Mouse (Mus musculus): Measurements from ENCODE around the gene Lrfn3.

The Lrfn3 gene

DNA sequence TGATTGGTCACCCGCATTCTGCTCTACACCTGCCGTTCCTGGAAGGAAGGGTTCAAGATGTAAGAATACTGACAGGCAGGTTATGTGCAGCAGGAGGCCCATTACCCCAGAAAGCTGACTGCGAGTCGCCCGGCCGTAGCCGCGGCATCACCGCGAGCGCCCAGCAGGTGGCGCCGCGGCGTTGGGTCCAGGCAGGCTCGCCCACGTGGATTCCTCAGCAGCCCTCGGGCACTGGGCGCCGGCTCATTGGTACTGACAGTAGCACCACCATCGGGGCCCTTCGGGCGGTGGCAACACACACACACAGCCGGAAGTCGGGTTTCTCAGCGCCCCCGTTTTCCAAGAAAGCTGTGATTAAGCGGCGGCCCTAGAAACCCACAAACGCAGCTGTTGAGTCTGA lies 14.7 kb downstream of the Lrfn3 start:
- CTCF ChIA-PET = interaction anchor here (0.7 kb wide), 1 partner anchor 788 kb away, joined by 3 read pairs; no protein-coding TSS in a partner anchor

DNA sequence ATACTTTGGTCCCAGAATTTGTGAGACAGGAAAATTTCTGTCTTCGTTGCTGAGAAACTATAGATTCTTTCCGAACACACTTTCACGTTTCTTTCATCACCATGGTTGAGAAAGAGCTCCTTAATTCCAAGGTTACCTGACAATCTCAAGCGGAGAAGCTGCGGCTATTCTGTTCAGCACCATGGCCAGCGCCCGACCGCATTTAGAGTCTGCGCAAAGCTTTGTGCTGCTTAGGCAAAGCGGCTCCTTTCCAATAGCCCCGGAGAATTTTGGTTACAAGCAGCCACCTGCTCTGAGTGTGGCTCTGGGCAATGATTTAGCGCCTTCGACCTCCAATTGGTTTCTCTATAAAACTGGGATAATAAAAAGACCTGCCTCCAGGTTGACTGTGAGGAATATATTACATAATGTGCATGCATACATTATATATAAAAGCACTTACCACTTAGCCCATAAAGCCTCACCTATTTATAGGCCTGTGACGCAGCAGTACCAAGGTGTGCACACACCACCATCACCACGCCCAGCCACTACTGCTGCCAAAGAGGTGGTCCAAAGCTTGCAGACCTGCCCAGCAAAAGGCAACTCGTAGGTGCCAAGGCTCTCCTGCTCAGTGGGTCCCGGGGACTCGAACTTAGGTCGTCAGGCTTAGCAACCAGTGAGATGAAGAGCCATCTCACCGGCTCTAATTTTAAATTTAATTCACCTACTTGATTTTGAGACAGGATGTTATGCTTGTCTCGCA lies 15.8 kb downstream of the Lrfn3 start:
- CTCF ChIA-PET = interaction anchor here (0.6 kb wide), 1 partner anchor 204 kb away, joined by 4 read pairs; no protein-coding TSS in a partner anchor

DNA sequence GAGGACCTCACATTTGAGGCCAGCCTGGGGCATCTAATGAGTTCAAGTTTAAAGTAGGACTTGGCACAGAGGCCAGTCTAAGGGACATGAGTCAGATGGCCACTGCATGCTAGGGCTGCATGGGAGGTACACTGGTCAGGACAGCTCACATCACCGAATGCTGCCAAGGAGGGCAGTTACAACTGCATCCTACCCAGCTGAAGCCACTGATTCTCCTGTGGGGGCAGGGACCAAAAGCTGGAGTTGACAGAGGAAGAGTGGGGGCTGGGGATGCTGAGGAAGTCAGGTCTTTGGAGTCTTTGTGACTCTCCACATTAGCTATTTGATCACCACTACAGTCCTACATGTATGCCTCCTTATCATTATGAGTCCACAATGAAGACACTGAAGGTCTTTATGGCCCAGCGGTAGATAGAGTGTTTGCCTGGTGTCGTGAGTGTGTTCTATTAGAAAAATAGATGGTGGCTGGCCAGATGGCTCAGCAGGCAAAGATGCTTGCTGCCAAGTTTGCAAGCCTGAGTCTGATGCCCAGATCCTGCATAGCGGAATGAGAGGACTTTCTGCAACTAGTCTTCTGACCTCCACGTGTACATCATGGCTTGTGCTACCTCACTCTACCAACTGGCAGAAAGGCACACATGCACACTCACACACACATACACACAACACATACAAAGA lies 23.0 kb downstream of the Lrfn3 start:
- CTCF ChIA-PET = no interaction called here

DNA sequence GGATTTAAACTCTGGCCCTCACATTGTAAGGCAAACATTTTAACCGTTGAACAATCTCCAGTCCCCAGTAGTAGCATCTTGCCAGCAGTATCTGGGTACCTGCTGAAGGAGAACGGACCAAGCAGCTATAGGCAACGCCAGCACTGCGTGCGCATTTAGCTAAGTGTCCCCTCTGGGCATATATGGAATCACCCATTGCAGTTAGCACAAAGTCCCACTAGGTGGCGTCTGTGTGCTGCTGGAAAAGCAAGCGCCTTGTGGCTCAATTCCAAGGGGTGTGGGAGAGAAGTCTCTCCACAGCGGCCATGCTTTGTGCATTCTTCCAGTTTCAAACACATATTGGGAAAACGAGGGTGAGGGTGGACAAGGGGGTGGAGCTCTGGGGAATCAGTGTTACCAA lies 26.2 kb downstream of the Lrfn3 start:
- CTCF ChIA-PET = interaction anchor here (0.6 kb wide), 1 partner anchor 55 kb away, joined by 7 read pairs; no protein-coding TSS in a partner anchor

DNA sequence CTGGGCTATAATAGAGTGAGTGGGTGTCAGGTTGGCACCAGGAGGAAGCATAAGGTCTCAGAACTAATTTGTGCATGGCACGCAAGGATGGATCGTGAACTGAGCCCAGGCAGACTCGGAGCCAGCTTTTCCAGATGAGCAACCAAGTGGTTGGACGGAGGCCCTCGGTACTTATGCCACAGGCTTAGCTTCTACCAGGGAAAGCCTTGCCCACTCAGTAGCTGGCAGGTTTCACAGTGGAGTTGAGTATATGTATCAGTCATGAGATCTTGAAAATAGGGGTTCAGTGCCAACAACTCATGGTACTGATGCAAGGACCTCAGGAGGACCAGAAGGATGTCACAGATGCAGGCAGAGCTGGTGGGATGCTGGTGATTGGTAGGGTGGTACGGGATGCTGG lies 26.9 kb downstream of the Lrfn3 start:
- CTCF ChIA-PET = interaction anchor here (0.6 kb wide), 1 partner anchor 54 kb away, joined by 7 read pairs; no protein-coding TSS in a partner anchor

DNA sequence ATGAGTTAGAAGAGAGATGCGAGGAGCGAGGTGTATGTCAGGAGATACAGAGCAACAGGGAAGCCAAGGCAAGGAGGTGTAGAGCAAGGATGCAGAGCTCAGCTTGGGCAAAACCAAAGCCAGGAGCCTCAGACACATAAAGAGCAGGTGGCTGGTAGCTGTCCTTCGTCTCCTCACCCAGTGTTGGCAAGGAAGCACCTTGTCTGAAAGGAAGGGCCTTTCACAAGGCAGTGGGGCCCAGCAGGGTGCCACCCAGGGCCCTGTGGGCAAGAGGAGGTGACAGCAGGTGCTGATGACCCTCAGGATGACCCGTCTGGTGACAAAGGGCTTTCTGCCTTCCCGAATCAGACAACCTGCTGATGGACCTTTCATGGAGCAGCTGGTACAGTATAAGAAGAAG lies 28.0 kb downstream of the Lrfn3 start:
- CTCF ChIA-PET = no interaction called here

DNA sequence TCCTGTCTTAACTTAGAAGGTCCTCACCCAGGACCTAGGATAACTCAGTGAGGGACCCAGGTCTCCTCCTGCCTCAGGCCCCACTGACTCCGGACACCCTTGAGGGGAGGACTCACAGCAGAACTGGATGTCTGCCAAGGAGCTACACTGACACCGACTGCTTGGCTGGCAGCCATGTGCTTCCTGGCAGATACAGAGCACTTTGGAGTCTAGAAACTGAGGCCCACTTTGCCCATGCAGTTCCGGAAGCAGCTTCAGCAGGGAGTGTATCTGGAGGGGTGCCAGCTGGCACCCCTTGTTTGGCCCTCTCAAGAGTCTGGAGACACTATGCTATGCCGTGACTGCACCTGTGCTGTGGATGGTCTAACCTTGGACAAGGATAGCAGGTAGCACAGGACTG lies 29.1 kb downstream of the Lrfn3 start:
- CTCF ChIA-PET = interaction anchor here (0.6 kb wide), 1 partner anchor 159 kb away, joined by 3 read pairs; no protein-coding TSS in a partner anchor

DNA sequence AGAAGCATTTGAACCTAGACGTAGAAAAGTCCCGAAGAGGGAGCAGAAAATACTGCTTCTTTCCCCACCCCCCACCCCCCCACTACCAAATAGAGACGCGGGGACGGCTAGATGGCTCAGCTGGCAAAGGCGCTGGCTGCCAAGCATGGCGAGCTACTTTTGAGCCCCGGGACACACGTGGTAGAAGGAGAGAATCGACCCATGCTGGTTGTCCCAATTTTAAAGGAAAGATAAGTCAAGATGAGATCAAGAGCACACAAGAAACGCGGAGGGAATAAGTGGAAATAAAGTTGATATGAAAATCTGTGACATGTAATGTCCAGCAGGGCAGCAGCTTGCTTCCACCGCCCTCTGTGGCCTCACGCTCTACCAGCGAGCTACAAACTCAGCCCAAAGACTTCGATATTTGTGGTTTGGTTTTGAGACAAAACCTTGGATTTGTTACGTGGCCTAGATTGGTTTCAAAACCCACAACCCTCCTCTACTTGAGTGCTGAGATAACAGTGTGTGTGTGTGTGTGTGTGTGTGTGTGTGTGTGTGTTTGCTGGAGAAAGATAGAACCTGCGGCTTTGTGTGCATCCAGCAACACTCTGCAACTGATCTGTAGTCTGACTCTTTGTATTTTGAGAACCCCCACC lies 29.8 kb downstream of the Lrfn3 start:
- CTCF ChIA-PET = interaction anchor here (0.6 to 1.0 kb wide), 4 partner anchors 12 to 499 kb away, joined by 3 to 6 read pairs (median 5); no protein-coding TSS in a partner anchor

DNA sequence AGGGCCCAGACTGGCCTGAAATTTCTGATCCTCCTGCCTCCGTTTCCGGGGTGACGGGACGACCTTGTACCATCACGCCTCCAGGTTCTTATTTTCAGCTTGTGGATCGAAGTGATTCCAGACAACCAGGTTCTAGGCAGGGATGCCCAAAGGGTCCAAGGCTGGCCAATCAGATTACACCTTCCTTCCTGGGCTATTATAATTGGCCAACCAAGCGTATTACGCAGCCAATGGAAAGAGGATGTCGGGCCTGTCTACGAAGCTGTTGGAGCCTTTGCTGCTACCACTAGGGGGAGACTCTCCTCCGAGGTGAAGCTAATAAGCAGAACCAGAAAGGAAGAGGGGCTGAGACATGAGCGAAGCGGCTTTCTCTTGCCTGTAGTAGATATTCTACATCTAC lies 30.7 kb downstream of the Lrfn3 start:
- CTCF ChIA-PET = interaction anchor here (0.6 to 1.0 kb wide), 2 partner anchors 13 to 315 kb away, joined by 5 to 6 read pairs; no protein-coding TSS in a partner anchor

DNA sequence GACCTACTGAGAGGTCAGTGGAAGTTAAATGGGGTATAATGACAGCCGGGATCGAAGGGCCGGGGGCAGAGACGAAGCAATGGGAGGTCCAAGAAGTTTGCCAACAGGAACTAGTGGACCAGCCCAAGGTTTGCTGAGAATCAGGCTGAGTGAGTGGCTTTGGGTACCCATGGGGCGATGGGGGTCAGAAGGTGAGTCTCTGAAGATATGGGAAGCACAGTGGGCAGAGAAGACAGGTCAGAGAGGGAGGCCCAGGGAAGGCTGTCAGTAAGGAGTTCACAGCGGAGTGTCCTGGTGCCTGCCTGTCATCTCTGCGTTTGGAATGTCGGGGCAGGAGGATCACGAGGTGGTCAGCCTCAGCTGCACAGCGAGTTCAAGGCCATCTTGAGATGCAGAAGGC lies 34.2 kb downstream of the Lrfn3 start:
- CTCF ChIA-PET = no interaction called here

DNA sequence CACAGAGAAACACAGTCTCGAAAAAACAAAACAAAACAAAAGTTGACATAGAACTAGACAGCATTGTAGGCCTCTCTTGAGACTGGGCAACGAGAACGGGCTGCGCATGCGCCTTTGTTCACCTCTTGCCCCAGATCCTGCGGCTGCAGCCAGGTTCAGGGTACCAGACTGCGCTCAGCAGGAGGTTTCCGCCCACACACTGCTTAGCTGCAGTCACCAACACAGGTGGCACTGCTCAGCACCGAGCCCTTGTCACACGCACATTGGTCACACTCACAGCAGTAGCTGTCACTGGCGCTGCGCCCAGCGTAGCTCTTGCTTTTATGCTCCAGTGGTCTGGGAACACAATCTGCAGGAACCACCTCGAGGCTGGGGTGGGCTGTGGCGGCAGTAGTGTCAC lies 35.4 kb downstream of the Lrfn3 start:
- CTCF ChIA-PET = interaction anchor here (0.6 kb wide), 1 partner anchor 948 kb away, joined by 3 read pairs; no protein-coding TSS in a partner anchor

DNA sequence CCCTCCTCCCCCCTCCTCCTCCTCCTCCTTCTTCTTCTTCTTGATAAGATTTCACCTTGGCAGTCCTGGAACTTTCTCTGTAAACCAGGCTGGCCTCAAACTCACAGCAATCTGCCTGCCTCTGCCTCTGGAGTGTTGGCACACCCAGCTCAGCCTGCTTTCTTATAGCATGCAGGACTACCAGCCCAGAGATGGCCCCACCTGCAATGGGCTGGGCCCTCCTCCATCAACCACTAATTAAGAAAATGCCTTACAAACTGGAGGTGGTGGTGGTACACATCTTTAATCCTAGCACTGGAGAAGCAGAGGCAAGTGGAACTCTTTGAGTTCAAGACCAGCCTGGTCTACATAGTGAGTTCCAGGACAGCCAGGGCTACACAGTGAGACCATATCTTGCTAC lies 36.1 kb downstream of the Lrfn3 start:
- CTCF ChIA-PET = no interaction called here

DNA sequence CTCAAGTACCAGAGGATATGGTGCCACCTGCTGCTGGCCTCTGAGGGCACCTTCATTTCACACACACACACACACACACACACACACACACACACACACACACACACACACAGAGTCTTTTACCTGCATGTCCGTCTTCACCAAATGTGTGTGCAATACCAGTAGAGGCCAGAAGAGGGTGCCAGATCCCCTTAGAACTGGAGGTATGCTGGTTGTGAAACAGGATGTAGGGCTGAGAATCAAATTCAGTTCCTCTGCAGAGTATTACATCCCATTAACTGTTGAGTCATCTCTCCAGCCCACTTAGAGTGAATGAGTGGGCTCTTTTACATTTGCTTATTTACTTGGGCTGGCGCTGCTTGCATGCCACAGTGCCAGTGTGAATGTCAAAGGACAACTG lies 37.2 kb downstream of the Lrfn3 start:
- CTCF ChIA-PET = no interaction called here

DNA sequence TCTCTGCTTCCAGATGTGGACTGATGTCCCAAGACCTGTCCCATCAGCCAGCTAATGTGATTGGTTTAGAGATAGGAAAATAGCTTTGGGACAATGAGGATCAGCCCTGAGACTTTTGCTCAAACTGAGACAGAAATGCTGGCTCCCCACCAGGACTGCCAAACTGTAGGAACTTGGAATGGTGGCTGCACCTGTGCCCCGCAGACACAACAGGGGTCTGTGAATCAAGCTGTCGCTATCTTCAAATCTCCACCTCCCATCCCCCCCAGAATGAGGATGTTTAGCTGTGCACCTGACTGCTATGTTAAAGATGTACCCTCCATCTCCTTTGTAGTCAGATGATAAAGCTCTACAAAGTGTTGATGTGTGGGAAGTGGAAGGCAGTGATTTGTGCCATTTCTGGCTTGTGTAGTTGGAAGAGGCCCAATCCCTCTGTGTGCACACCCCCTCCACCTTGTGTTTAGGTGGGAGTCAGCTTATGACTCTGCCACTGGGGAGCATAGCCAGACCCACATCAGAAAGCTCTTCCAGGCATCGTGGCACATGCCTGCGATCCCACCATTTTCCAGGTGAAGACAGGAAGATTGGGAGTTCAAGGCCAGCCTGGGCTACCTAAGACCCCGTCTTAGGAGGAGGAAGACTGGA lies 38.1 kb downstream of the Lrfn3 start:
- CTCF ChIA-PET = interaction anchor here (0.6 kb wide), 1 partner anchor 109 kb away, joined by 3 read pairs; no protein-coding TSS in a partner anchor

DNA sequence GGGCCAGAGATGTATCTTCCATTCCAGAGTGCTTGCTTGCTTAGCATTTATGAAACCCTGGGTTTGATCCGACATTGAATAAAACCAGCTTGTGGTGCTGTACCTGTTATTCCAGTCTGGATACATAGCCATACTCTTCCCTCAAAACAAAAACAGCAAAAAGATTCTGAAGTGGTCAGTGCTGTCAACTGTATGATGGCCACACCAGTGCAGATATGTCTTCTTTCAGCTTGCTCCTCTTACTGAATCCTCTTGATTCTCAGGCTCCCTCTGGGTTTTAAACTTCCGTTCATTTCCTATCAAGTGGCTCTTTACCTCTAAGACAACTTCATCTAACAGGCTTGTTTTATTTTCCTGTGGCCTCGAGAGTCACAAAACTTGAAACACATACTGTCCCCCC lies 38.8 kb downstream of the Lrfn3 start, which contains the start of gene Sdhaf1:
Gene Sdhaf1, minus strand, starts transcription at position 101 of the 400 bp plus-strand sequence.
- CTCF ChIA-PET = interaction anchor here (0.6 kb wide), 1 partner anchor 110 kb away, joined by 3 read pairs; no protein-coding TSS in a partner anchor

DNA sequence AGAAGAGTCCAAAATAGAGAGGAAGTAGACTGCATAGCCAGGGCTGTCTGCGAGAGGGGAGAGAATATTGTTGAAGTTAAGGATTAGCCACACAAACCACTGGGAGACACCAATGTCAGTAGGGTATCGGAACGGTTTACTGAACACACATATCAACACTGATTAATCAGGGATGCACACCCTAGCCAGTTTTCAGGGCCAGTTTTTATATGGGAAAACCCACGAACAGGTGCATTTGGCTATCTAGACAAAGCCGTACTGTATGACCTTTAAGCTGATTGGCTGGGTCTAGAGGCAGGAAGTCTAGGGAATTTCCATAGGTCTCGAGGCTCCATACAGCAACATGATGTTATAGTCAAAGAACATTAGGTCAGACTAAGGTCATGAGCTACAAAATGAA lies 39.7 kb downstream of the Lrfn3 start:
- CTCF ChIA-PET = interaction anchor here (2.0 kb wide), 1 partner anchor 13 kb away, joined by 7 read pairs; no protein-coding TSS in a partner anchor

DNA sequence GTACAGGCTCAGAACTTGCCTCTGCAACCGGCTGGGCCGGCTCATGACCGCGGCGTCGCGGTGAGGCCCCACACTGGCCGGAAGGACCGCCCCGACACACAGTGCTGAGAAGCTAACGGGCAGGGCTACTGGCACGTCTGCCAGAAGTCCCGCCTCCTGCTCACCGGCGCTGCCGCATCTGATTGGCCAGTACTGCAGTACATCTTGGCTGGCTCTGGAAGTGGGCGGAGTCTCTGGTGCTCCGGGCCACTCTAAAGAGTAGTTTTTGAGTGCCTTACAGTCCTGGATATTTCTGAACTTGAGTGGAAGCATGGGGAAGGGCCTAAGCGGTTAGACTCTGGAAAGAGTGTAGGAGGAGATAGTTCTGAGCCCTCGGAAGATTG lies 40.3 kb downstream of the Lrfn3 start:
- CTCF ChIA-PET = interaction anchor here (2.0 kb wide), 1 partner anchor 13 kb away, joined by 7 read pairs; no protein-coding TSS in a partner anchor

DNA sequence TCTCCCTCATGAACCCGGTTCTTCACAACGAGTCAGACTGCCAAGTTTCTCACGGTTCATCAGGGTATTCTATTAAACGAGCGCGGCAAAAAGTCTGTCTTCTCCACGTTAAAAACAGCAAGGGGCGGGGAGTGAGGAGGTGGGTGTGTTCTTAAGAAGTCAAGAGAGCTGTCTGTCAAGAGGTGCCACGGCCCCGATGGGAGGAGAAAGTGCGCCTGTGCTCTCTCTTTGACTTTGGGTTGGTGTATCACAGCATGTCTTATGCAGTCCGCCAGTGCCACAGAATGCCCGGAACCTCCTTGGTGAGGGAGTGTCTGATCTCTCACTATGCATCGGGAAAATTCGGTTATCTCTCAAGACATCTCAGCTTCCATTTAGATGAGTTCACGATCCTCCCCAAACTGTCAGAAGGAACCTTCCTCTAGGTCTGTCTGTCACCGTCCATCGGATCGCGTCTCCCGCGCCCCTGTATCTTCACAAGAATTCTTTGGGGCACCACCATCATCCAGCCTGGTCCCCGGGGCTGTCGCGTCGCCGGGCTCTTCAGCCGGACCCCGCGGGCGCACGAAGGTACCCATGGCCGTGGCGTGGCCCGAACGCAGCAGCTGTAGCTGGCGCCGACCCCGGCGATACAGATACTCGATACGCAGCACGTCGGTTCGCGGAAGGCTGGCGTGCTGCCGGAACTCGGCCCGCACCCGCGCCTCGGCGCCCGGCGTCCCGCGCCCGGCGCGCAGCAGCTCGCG lies 40.9 kb downstream of the Lrfn3 start, which contains the start of gene E130208F15Rik:
Gene E130208F15Rik, plus strand, starts transcription at position 202 of the 746 bp plus-strand sequence.
- CTCF ChIA-PET = interaction anchor here (2.0 kb wide), 1 partner anchor 12 kb away, joined by 7 read pairs; no protein-coding TSS in a partner anchor

DNA sequence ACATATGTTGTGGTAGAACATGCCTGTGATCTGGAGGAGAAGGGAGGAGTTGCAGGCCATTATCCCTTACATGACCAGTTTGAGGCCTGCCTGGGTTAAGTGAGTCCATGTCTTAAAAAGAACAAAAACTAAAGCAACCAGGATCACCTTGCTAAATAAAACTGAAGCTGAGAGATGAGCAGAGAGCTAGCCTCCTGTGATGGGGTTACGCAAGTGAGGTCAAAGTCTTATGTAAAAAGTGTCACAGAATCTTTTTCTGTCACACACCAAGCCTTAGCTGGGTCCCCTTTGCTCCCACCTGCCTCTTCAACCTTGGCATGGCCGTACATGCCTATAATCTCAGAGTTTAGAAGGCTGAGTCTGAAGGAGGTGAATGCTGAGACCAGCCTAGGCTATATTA lies 41.6 kb downstream of the Lrfn3 start:
- CTCF ChIA-PET = no interaction called here

DNA sequence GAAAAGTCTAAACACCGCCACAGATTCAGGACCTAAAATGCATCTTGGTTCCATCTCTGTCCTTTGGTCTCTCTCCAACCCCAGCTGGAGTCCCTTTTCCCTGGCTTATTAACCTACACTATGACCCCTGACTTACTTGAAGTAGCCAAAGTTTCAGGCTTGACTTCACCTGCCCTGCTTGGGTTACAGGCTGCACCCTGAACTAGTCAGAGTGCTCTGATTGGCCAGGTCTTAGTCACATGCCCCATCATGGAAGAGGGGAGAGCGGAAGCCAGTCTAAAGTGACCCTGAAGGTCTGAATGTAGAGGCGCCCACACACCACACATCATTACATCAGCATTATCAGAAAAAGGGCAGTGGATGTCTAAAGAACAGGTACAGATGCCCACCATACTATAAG lies 44.4 kb downstream of the Lrfn3 start:
- CTCF ChIA-PET = no interaction called here
